Mouse (Mus musculus) kidney, adult 8-10 months (tissue): ENCODE results near the gene Tpm4.

Source experiments
- DNase-seq, 2 experiments: peaks; one replicate each; pipeline ENCODE4 v3.0.0; 2022

The Tpm4 gene

GRCm38 (mm10) chr8:72197997-72198396 is 63.2 kb downstream of the Tpm4 start:
- no peak for DNase-seq
